Comparison of ENCODE assay signal across 27 mouse cellular contexts in genomic region chr5:63970991-63971390, GRCm38 (mm10). TPM values are rescaled to one million over a fixed set of nuclear protein-coding genes. Genes with fewer than 3 reads are reported as not detected.
DNase-seq lines count a peak whose midpoint lies in the region; ATAC-seq and TF ChIP-seq lines count a peak whose summit lies in the region.
"Had no signal": no experiment of that assay in that cellular context is flagged by ENCODE, and none has a peak within 500 bp of the region (broad histone marks: within the 10 kb centered on the region; RNA-seq: fewer than 3 reads in every experiment).

No protein-coding gene starts in this region.

- H3K4me1 ChIP-seq in forebrain, embryonic 11.5 days (replicated peaks; ENCODE audit: control insufficient read depth, insufficient read depth, low read length), result peaks cover 11% of the 10 kb centered on the region; the same call in 1 of the 2 replicates
- peaks cover 10% of the 10 kb centered on the region; the same call in 1 of the 2 replicates for H3K4me1 ChIP-seq in forebrain, embryonic 14.5 days (ENCODE audit: control insufficient read depth, insufficient read depth, low read length)
- H3K4me1 ChIP-seq in lung, embryonic 14.5 days (ENCODE audit: insufficient read depth), result 0 out of 2 replicates have a peak, but pooled peaks cover 12% of the 10 kb centered on the region
- peaks cover 51% of the 10 kb centered on the region for H3K4me1 ChIP-seq in embryonic facial prominence, embryonic 10.5 days

- H3K27ac ChIP-seq in forebrain, embryonic 11.5 days (ENCODE audit: low read depth, low read length), result no peak overlapping the region
- H3K27ac ChIP-seq in forebrain, embryonic 14.5 days (ENCODE audit: low read depth, low read length), result no peak overlapping the region
- H3K27ac ChIP-seq in lung, embryonic 14.5 days (ENCODE audit: low read depth), result peak overlapping the region; percentile 51; the same call in 1 of the 2 replicates
- H3K27ac ChIP-seq in embryonic facial prominence, embryonic 10.5 days (replicated peaks), result 0 out of 2 replicates have a peak overlapping the region, but pooled peaks have one; percentile 91
- H3K27ac ChIP-seq: hindbrain, postnatal 0 days; left cerebral cortex, adult 2 months had no signal

- ATAC-seq in forebrain, embryonic 11.5 days (replicated peaks; ENCODE audit: low FRiP score), result no peak
- no peak for ATAC-seq in forebrain, embryonic 14.5 days
- no peak for ATAC-seq in lung, embryonic 14.5 days (ENCODE audit: insufficient read depth)
- ATAC-seq: CD4-positive, CD25-positive, alpha-beta regulatory T cell, adult 4 months; hindbrain, postnatal 0 days; intestine, postnatal 0 days; Patski had no signal

- H3K36me3 ChIP-seq in forebrain, embryonic 11.5 days (ENCODE audit: control insufficient read depth, insufficient read depth, low read length), result no peaks in the 10 kb centered on the region
- no peaks in the 10 kb centered on the region for H3K36me3 ChIP-seq in forebrain, embryonic 14.5 days (ENCODE audit: control insufficient read depth, insufficient read depth, low read length)
- no peaks in the 10 kb centered on the region for H3K36me3 ChIP-seq in lung, embryonic 14.5 days (ENCODE audit: insufficient read depth)
- no peaks in the 10 kb centered on the region for H3K36me3 ChIP-seq in embryonic facial prominence, embryonic 10.5 days (replicated peaks)
- H3K36me3 ChIP-seq: embryonic facial prominence, embryonic 13.5 days; heart, embryonic 10.5 days; neural tube, embryonic 13.5 days; stomach, embryonic 15.5 days had no signal

- no peak for TF ChIP-seq CTCF in lung, embryonic 14.5 days (IDR thresholded peaks at IDR 0.05; ENCODE audit: low read depth)

- H3K9ac ChIP-seq in forebrain, embryonic 11.5 days (ENCODE audit: low read length), result no peak overlapping the region
- H3K9ac ChIP-seq in forebrain, embryonic 14.5 days (ENCODE audit: low read length), result no peak overlapping the region
- no peak overlapping the region for H3K9ac ChIP-seq in lung, embryonic 14.5 days
- H3K9ac ChIP-seq: embryonic facial prominence, embryonic 13.5 days; neural tube, embryonic 13.5 days; stomach, embryonic 15.5 days had no signal

- no peaks in the 10 kb centered on the region for H3K27me3 ChIP-seq in forebrain, embryonic 11.5 days (ENCODE audit: control insufficient read depth, insufficient read depth, low read length)
- no peaks in the 10 kb centered on the region for H3K27me3 ChIP-seq in forebrain, embryonic 14.5 days (replicated peaks; ENCODE audit: control insufficient read depth, insufficient read depth, low read length)
- no peaks in the 10 kb centered on the region for H3K27me3 ChIP-seq in lung, embryonic 14.5 days (ENCODE audit: insufficient read depth, low read length)
- H3K27me3 ChIP-seq in embryonic facial prominence, embryonic 10.5 days (replicated peaks; ENCODE audit: low read depth, poor library complexity, severe bottlenecking), result no peaks in the 10 kb centered on the region
- H3K27me3 ChIP-seq: embryonic facial prominence, embryonic 13.5 days; neural tube, embryonic 13.5 days; Patski; stomach, embryonic 15.5 days had no signal

- intact Hi-C loops in gastrocnemius, postnatal 36 days (cut with DNase I), result no loop called here

- 31% methylated on average over 2 of the region's 2 CpGs for WGBS in forebrain, embryonic 11.5 days
- 40% methylated on average over 2 of the region's 2 CpGs for WGBS in forebrain, embryonic 14.5 days
- 65% methylated on average over 2 of the region's 2 CpGs for WGBS in lung, embryonic 14.5 days
- WGBS in embryonic facial prominence, embryonic 10.5 days, result 41% methylated on average over 2 of the region's 2 CpGs

- H3K4me2 ChIP-seq in forebrain, embryonic 11.5 days (ENCODE audit: low read depth, low read length, severe bottlenecking), result no peak overlapping the region
- no peak overlapping the region for H3K4me2 ChIP-seq in forebrain, embryonic 14.5 days (ENCODE audit: low read length)
- no peak overlapping the region for H3K4me2 ChIP-seq in lung, embryonic 14.5 days
- H3K4me2 ChIP-seq: neural tube, embryonic 13.5 days; stomach, embryonic 15.5 days had no signal

- no peaks in the 10 kb centered on the region for H3K9me3 ChIP-seq in forebrain, embryonic 11.5 days (ENCODE audit: control insufficient read depth, low read length)
- H3K9me3 ChIP-seq in forebrain, embryonic 14.5 days (replicated peaks; ENCODE audit: control insufficient read depth, low read length), result no peaks in the 10 kb centered on the region
- no peaks in the 10 kb centered on the region for H3K9me3 ChIP-seq in lung, embryonic 14.5 days (ENCODE audit: low read depth, low read length)
- H3K9me3 ChIP-seq in embryonic facial prominence, embryonic 10.5 days, result no peaks in the 10 kb centered on the region
- H3K9me3 ChIP-seq: embryonic facial prominence, embryonic 13.5 days; G1E; heart, embryonic 10.5 days; neural tube, embryonic 13.5 days; stomach, embryonic 15.5 days had no signal

- DNase-seq in forebrain, embryonic 11.5 days (ENCODE audit: low spot score), result peak; percentile 25
- no peak for DNase-seq in forebrain, embryonic 14.5 days (ENCODE audit: low spot score)
- DNase-seq in lung, embryonic 14.5 days, result no peak
- no peak for DNase-seq in lung, adult 18-20 months
- peak; percentile 77 for DNase-seq in ZHBTc4 (ENCODE audit: low read depth, low spot score)
- DNase-seq in embryonic facial prominence, embryonic 10.5 days (ENCODE audit: low spot score), result no peak
- no peak for DNase-seq in gastrocnemius, postnatal 36 days
- no peak for DNase-seq in urinary bladder, adult 18-20 months (ENCODE audit: low spot score in 2 of 2)
- DNase-seq: adrenal gland, adult 8-10 months; cerebellum, adult 2 months; left cerebral cortex, postnatal 4 days; right cerebral cortex, adult 18-20 months; right cerebral cortex, postnatal 4 days; thymus, adult 2 months; thymus, postnatal 4 days had no signal

- H3K4me3 ChIP-seq in forebrain, embryonic 11.5 days (ENCODE audit: low read depth, low read length), result no peak overlapping the region
- H3K4me3 ChIP-seq in forebrain, embryonic 14.5 days (ENCODE audit: low read depth, low read length), result no peak overlapping the region
- H3K4me3 ChIP-seq in lung, embryonic 14.5 days (ENCODE audit: low read depth, low read length), result no peak overlapping the region
- no peak overlapping the region for H3K4me3 ChIP-seq in embryonic facial prominence, embryonic 10.5 days
- H3K4me3 ChIP-seq: embryonic facial prominence, embryonic 13.5 days; erythroblast, embryonic 14.5 days; heart, embryonic 10.5 days; left cerebral cortex, adult 2 months; myocyte; neural tube, embryonic 13.5 days; stomach, embryonic 15.5 days had no signal

RNA-seq across cellular contexts. Expression of gene Rell1, which starts 2.3 kb away (rescaled TPM):
- 12.2 and 13.3 TPM in 2 replicates for polyA plus RNA-seq in forebrain, embryonic 11.5 days (2014; fragmentation: Nextera tagmentation; extraction: Ambion mirVana)
- polyA plus RNA-seq in forebrain, embryonic 14.5 days (2014; fragmentation: Nextera tagmentation; extraction: Ambion mirVana), result 9.3 and 10.2 TPM in 2 replicates
- polyA plus RNA-seq in lung, embryonic 14.5 days (2014; fragmentation: Nextera tagmentation; extraction: Ambion mirVana), result 15.7 and 16.6 TPM in 2 replicates
- polyA plus RNA-seq in embryonic facial prominence, embryonic 10.5 days (2016; fragmentation: Nextera tagmentation; extraction: Ambion mirVana), result 13.9 and 14.0 TPM in 2 replicates
- 10 to 100 TPM in 1 of 2 experiments, 1 to 10 TPM in 1; 9.7 to 10.2 TPM for total RNA-seq in gastrocnemius, postnatal 36 days (2021)

Comparison
In these comparisons a context has a peak if more than half of its experiments do, and no peak if none do; other contexts are left out.
1. DNase-seq: peak in forebrain, embryonic 11.5 days (single experiment) and ZHBTc4 (single experiment); none in forebrain, embryonic 14.5 days (single experiment), lung, embryonic 14.5 days (single experiment), lung, adult 18-20 months (0 of 2), embryonic facial prominence, embryonic 10.5 days (single experiment), gastrocnemius, postnatal 36 days (0 of 2) and urinary bladder, adult 18-20 months (0 of 2).
2. H3K27ac ChIP-seq: peak in lung, embryonic 14.5 days (single experiment) and embryonic facial prominence, embryonic 10.5 days (single experiment); none in forebrain, embryonic 11.5 days (single experiment) and forebrain, embryonic 14.5 days (single experiment).